In genomic region chr8:108579808-108580207, GRCm38 (mm10) we compare ENCODE assay signal across 19 mouse cellular contexts.
DNase-seq lines count a peak whose midpoint lies in the region; ATAC-seq lines count a peak whose summit lies in the region.
"Had no signal": no experiment of that assay in that cellular context is flagged by ENCODE, and none has a peak within 500 bp of the region (broad histone marks: within the 10 kb centered on the region; RNA-seq: fewer than 3 reads in every experiment).

No protein-coding gene starts in this region.

- no peaks in the 10 kb centered on the region for H3K9me3 ChIP-seq in limb, embryonic 10.5 days (replicated peaks)
- H3K9me3 ChIP-seq in limb, embryonic 15.5 days: no peaks in the 10 kb centered on the region
- H3K9me3 ChIP-seq: embryonic facial prominence, embryonic 13.5 days; forebrain, embryonic 12.5 days; heart, embryonic 10.5 days; hindbrain, embryonic 13.5 days had no signal

- H3K4me3 ChIP-seq in limb, embryonic 10.5 days: no peak overlapping the region
- no peak overlapping the region for H3K4me3 ChIP-seq in limb, embryonic 15.5 days
- H3K4me3 ChIP-seq: embryonic facial prominence, embryonic 13.5 days; forebrain, embryonic 12.5 days; heart, embryonic 10.5 days; hindbrain, embryonic 13.5 days had no signal

- H3K4me2 ChIP-seq in limb, embryonic 15.5 days: no peak overlapping the region
- H3K4me2 ChIP-seq: embryonic facial prominence, embryonic 13.5 days; forebrain, embryonic 12.5 days; hindbrain, embryonic 13.5 days had no signal

- WGBS in limb, embryonic 10.5 days: 31% methylated on average over 9 of the region's 9 CpGs
- 30% methylated on average over 9 of the region's 9 CpGs for WGBS in limb, embryonic 15.5 days

- H3K36me3 ChIP-seq in limb, embryonic 10.5 days: no peaks in the 10 kb centered on the region
- H3K36me3 ChIP-seq in limb, embryonic 15.5 days: no peaks in the 10 kb centered on the region
- H3K36me3 ChIP-seq: embryonic facial prominence, embryonic 13.5 days; forebrain, embryonic 12.5 days; heart, embryonic 10.5 days; hindbrain, embryonic 13.5 days had no signal

- H3K27me3 ChIP-seq in limb, embryonic 10.5 days (ENCODE audit: low read depth, poor library complexity, severe bottlenecking): peaks cover 23% of the 10 kb centered on the region; the same call in 1 of the 2 replicates
- H3K27me3 ChIP-seq in limb, embryonic 15.5 days: no peaks in the 10 kb centered on the region

- peak; percentile 44 for DNase-seq in embryo, embryonic 10.5 days (ENCODE audit: low spot score)
- peak; percentile 31 for DNase-seq in embryo, embryonic 11 days
- DNase-seq in limb, embryonic 10.5 days (ENCODE audit: low spot score): no peak
- no peak for DNase-seq in cerebellum, adult 9-10 months
- DNase-seq in frontal cortex, postnatal 10 days (ENCODE audit: low spot score in 2 of 2): no peak
- DNase-seq: adrenal gland, postnatal 14 days; cerebellum, adult 18-20 months; cerebellum, postnatal 10 days; gastrocnemius, postnatal 36 days; heart, adult 18-20 months; heart, postnatal 10 days; kidney, adult 11 months had no signal

- peak overlapping the region; percentile 56; the same call in 1 of the 2 replicates for H3K27ac ChIP-seq in limb, embryonic 10.5 days
- H3K27ac ChIP-seq in limb, embryonic 15.5 days: 0 out of 2 replicates have a peak overlapping the region, but pooled peaks have one; percentile 14
- H3K27ac ChIP-seq: embryonic facial prominence, embryonic 13.5 days; forebrain, embryonic 12.5 days; heart, embryonic 10.5 days; hindbrain, embryonic 13.5 days; hindbrain, postnatal 0 days had no signal

- no peak for ATAC-seq in limb, embryonic 15.5 days (ENCODE audit: insufficient number of reproducible peaks, low FRiP score, low TSS enrichment, low read depth)
- ATAC-seq: forebrain, embryonic 16.5 days; hindbrain, postnatal 0 days had no signal

- no peak overlapping the region for H3K9ac ChIP-seq in limb, embryonic 15.5 days
- H3K9ac ChIP-seq: embryonic facial prominence, embryonic 13.5 days; forebrain, embryonic 12.5 days; hindbrain, embryonic 13.5 days had no signal

- peaks cover 40% of the 10 kb centered on the region for H3K4me1 ChIP-seq in limb, embryonic 10.5 days
- H3K4me1 ChIP-seq in limb, embryonic 15.5 days: peaks cover 24% of the 10 kb centered on the region; the same call in 1 of the 2 replicates

Comparison
In these comparisons a context has a peak if more than half of its experiments do, and no peak if none do; other contexts are left out.
1. DNase-seq: peak in embryo, embryonic 10.5 days (single experiment) and embryo, embryonic 11 days (single experiment); none in limb, embryonic 10.5 days (single experiment), cerebellum, adult 9-10 months (single experiment) and frontal cortex, postnatal 10 days (0 of 2).